Mouse (Mus musculus) brain, embryonic 14.5 days (tissue): ENCODE results near the gene Eva1a. TPM values are rescaled to one million over a fixed set of nuclear protein-coding genes. Genes with fewer than 3 reads are reported as not detected.

Source experiments
- DNase-seq: peaks from one replicate; pipeline ENCODE4 v3.0.0-alpha.2; 2011; ENCODE audit warnings: low read depth
- CTCF ChIP-seq: fragments of 200-500 bp; IDR thresholded peaks from 2 replicates; pipeline ENCODE4 v1.5.1; 2012; ENCODE audit warnings: inconsistent platforms, mild to moderate bottlenecking, moderate library complexity, borderline replicate concordance; ENCODE audit not compliant: insufficient read depth, insufficient read length; ENCODE audit errors: extremely low read depth
- POLR2A ChIP-seq: fragments of 200-500 bp; IDR thresholded peaks from 2 replicates; pipeline ENCODE4 v1.6.1; 2012; ENCODE audit warnings: mild to moderate bottlenecking, inconsistent platforms, borderline replicate concordance; ENCODE audit not compliant: poor library complexity, insufficient read depth, insufficient read length, severe bottlenecking; ENCODE audit errors: extremely low read depth
- polyA plus RNA-seq: library from polyadenylated mRNA; depleted of rRNA; stranded (reverse); fragments of >200 nt; gene quantifications from 2 replicates; pipeline ENCODE4 v1.2.3, GENCODE M21; 2012

Eva1a gene
- polyA plus RNA-seq, 1 experiment, result 0.89 TPM

DNA sequence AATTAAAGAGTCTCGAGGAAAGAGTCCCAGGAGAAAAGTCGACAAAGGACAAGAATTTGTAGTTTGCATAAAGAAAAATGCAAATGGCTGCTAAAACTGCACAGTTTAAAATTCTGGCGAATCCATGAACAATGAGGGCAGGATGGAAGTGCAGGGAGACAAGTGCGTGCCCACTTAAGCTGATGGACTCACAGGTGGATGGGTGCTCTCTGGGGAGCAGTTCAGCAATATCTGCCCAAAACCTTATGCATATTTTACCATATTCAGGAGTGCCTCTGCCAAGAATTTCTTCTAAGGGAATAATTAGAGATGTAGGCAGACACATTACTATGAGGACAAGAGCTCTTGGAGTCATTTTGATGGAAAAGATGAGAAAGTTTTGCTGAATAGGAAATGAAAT lies 35.5 kb downstream of the Eva1a start:
- TF ChIP-seq POLR2A, result no peak
- TF ChIP-seq CTCF, result no peak
- peak; percentile 55 for DNase-seq

DNA sequence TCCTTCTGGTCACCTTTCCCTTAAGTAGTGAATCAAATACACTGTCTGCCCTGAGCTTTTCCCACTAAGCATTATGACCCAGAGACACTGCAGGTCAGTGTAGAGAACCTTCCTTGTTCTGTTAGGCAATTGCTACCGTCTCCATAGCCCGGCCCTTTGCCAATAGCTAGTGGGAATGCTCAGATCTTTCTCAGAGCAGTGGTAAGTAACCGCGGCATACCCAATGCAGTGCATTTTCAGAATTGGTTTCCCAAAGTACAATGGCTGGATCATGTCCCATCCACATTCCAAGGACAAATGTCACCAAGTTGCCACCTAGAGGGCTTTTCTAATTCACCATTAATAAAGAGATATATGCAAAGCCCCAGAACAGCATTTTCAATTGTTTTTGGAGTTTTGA lies 38.0 kb downstream of the Eva1a start:
- TF ChIP-seq POLR2A (no peak), CTCF (no peak)
- DNase-seq, result no peak

DNA sequence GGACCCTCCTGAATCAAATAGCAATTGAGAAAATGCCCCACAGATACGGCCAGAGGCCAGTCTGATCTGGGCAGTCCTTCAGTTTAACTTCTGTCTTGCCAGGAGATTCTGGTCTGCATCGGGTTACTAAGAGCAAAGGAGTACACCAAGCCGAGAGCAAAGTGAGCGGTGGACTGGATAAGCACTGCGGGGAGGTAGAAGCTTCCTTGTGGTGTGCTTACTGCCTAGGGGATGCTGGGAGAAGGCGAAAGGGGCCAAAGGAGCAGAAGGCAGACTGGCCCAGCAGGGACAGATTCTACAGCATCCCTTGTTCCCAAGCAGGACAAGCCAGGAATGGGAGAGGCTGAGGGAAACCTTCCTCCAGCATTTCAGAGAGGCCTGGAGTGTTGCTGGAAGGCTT lies 42.8 kb downstream of the Eva1a start:
- TF ChIP-seq POLR2A (no peak), CTCF (no peak)
- no peak for DNase-seq

DNA sequence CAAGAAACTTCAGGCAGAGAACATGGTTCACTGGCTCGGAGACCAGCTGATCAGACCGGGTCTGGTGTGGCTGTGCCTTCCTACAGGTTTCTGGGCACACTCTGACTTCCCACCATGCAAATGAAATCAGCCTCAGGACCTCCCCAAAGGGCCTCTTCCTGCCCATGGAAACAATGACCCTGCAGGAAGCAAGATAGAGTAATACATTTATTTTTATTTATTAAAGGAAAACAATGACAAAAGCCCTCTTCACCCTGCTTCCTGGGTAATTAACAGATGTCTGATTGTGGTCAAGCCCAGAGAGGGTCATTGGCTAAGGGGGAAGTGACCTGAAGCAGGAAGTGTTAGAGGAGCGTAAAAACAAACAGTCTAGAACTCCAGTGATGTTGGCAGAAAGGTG lies 43.4 kb downstream of the Eva1a start:
- TF ChIP-seq CTCF (no peak), POLR2A (no peak)
- DNase-seq, result no peak

DNA sequence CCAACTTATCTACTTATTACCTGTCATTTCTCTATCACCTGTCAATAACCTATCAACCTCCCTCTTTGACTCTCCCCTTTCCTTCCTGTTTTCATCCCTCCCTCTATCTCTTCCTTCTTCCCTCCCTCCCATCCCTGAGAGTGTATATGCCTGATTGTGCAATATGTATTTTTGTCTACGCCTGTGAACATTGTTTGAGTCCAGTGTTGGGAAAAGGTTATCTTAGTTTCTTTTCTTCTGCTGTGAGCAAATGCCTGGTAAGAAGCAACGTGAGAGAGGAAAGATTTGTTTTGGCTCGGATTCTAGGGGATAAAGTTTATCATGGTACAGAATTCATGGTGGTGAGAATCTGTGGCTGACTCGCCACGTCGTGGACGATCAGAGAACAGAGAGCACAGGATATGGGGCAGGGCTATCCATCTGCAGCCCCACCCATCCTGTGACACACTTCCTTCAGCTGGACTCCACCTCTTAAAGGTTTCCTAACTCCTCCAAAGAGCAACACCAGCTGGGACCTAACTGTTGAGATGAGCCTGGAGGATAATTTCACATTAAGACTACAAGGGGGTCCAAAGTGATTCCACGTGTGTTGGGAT lies 44.6 kb downstream of the Eva1a start:
- DNase-seq, result no peak
- TF ChIP-seq CTCF (no peak), POLR2A (no peak)

DNA sequence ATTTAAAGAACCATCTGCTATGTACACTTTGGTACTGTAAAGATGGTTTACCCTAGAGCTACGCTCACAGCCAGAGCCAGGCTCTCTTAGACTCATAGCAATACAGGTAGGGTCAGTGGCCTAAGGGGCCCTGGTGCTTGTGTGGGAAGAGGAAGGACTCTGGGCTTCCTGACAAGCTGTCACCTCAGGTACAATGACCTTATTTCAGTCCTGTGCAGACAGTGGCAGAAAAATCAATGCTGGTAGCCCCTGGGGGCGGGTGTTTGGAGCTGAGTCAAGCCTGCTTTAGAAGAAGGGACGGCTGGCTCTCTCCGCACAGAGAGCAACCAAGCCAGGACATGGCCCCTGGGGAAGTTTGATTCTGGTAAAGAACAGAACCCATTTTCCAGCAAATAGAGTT lies 47.3 kb downstream of the Eva1a start:
- TF ChIP-seq CTCF, result no peak
- no peak for TF ChIP-seq POLR2A
- no peak for DNase-seq

DNA sequence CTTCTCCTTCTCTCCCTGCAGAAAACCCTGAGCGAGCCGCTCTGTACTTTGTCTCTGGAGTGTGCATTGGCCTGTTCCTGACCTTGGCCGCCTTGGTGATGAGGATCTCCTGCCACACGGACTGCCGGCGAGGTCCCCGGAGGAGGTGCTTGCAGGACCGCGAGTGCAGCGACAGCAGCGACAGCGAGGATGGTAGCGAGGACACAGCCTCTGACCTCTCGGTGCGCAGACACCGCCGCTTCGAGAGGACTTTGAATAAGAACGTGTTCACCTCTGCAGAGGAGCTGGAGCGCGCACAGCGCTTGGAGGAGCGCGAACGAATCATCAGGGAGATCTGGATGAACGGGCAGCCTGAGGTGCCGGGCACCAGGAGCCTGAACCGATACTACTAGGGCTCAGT lies 50.9 kb downstream of the Eva1a start:
- peak; percentile 45 for DNase-seq

DNA sequence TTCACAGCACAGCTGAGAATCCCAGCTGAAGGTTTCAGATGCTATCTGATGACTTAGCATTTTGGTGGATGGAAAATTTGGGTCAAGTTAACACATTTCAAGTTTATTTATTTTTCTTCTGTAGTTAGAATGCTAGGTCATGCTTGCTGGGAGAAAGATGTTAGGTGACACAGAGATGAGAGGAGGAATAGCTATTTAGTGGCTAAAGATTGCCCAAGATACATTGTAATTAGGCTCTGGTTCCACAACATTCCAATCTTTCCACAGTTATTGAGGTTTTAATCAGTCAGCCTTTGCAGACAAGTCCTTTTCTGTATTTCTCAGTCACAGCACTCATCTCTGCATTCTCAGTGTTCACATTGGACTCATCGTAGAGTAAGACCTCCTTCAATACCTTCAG lies 56.9 kb downstream of the Eva1a start:
- no peak for DNase-seq
- TF ChIP-seq CTCF (no peak), POLR2A (no peak)

More for the DNA sequence above, 50.9 kb downstream of the Eva1a start:
- TF ChIP-seq POLR2A (no peak), CTCF (no peak)

DNA sequence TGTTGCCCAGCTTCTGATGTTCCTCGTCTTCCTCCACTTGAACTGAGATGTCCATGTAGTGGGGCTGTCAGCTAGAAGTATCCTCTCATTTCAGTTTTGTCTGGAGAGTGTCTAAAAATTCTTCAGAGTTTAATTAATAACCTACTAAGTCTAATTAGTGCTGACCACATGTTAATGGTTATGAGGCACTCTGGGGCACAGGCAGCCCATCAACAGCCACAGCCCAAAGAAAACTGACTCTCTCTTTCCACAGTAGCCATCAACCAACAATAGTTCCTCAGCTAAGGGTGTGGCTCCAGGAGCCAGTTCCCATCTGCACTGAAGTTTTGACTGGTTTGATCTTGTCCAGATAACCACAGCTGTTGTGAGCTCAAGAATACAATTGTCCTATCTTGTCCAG lies 57.6 kb downstream of the Eva1a start:
- no peak for DNase-seq
- TF ChIP-seq CTCF, result no peak
- TF ChIP-seq POLR2A, result no peak

DNA sequence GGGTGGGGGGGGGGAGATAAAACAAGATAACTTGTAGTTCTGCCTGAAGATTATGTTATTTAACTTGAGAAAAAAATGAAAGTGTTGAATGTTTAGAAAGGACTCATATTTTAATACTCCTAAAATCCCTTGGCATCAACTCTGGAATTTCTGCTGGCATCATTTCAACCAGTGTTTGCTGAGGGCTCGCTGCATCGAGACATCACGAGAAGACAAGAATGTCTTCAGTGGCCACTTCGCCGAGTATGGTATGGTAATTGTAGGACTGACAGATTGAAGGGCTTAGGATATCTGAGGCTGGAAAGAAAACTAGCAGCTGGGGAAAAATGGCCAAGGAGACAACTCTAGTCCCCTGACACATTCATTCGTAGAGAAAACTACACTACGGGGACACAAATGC lies 69.6 kb downstream of the Eva1a start:
- TF ChIP-seq POLR2A (no peak), CTCF (no peak)
- DNase-seq, result no peak

DNA sequence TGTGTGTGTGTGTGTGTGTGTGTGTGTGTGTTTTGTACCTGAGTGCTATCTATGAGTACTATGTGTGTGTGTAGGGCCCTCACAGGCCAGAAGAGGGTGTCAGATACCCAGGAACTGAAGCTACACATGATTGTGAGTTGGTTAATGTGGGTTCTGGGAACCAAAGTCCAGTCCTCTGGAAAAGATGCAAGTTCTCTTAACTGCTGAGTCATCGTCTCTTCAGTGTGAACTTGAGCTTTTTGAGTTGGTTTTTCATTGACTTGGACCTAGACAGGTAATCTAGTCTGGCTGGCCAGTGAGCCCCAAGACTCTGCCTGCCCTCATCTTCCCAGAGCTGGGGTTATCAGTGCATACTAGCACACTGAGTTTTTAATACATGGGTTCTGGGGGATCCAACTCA lies 70.3 kb downstream of the Eva1a start:
- TF ChIP-seq POLR2A, result no peak
- no peak for TF ChIP-seq CTCF

DNA sequence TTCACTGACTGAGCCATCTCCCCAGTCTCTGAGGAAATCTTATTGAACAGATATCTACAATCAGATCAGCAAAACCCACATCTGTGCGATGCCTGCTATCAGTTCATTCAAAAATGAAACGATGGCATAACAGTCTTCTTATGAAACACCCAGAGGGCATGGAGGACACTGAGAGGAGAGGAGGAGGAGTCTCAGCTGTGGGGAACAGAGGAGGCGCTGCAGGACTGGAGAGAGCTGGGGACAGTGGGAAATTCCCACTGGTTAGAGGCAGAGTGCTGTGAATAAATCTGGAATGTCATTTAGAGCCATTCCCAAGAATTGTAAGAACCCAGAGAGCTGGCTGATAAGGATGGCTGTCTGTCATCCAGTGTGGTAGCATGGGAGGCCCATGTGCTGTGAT lies 70.7 kb downstream of the Eva1a start:
- TF ChIP-seq CTCF, result no peak
- no peak for DNase-seq

More for the DNA sequence above, 70.3 kb downstream of the Eva1a start:
- DNase-seq, result no peak
